Mouse (Mus musculus) C2C12 (cell line): Measurements from ENCODE around the gene Smim24. TPM values are rescaled to one million over a fixed set of nuclear protein-coding genes. Genes with fewer than 3 reads are reported as not detected.

Experiments
- H3K27me3 ChIP-seq: one replicate; pipeline ENCODE4 v1.6.1; 2011; ENCODE audit not compliant: control insufficient read depth, insufficient read depth, insufficient read length
- H3K36me3 ChIP-seq: one replicate; pipeline ENCODE4 v1.6.1; 2011; ENCODE audit not compliant: control insufficient read depth, insufficient read depth
- H3K4me3 ChIP-seq: one replicate; pipeline ENCODE4 v1.5.1; 2011; ENCODE audit warnings: mild to moderate bottlenecking, control low read depth; ENCODE audit not compliant: poor library complexity, insufficient read depth, severe bottlenecking
- H3K79me2 ChIP-seq: one replicate; pipeline ENCODE4 v1.6.1; 2011; ENCODE audit not compliant: control insufficient read depth, insufficient read depth
- H3K79me3 ChIP-seq: one replicate; pipeline ENCODE4 v1.6.1; 2011; ENCODE audit warnings: low read depth, control low read depth
- H3ac ChIP-seq: one replicate; pipeline ENCODE3; 2011; ENCODE audit warnings: low read depth; ENCODE audit not compliant: control insufficient read depth, insufficient read length
- CEBPB ChIP-seq: IDR thresholded peaks from one replicate; pipeline ENCODE4 v1.6.1; 2011; ENCODE audit warnings: low read depth, mild to moderate bottlenecking, control low read depth, moderate library complexity
- CTCF ChIP-seq: IDR thresholded peaks from one replicate; pipeline ENCODE4 v1.5.1; 2011; ENCODE audit not compliant: control insufficient read depth, insufficient read depth, insufficient read length
- FOSL1 ChIP-seq: IDR thresholded peaks from one replicate; pipeline ENCODE4 v1.8.0; 2011; ENCODE audit warnings: mild to moderate bottlenecking, low read length; ENCODE audit not compliant: poor library complexity, insufficient read depth, severe bottlenecking
- MAX ChIP-seq: IDR thresholded peaks from one replicate; pipeline ENCODE4 v1.6.1; 2011; ENCODE audit warnings: mild to moderate bottlenecking, control low read depth
- MYOD1 ChIP-seq: IDR thresholded peaks from one replicate; pipeline ENCODE4 v1.6.1; 2011; ENCODE audit warnings: low read depth; ENCODE audit not compliant: control insufficient read depth, insufficient read length
- MYOG ChIP-seq: IDR thresholded peaks from one replicate; pipeline ENCODE4 v1.6.1; 2011; ENCODE audit not compliant: control insufficient read depth, insufficient read length; ENCODE audit errors: extremely low read depth
- USF1 ChIP-seq: IDR thresholded peaks from one replicate; pipeline ENCODE4 v1.6.1; 2011; ENCODE audit warnings: low read depth, mild to moderate bottlenecking, control low read depth, moderate library complexity
- polyA plus RNA-seq: library from polyadenylated mRNA; unstranded; fragments of >200 nt; fragmentation: generic; extraction: Trizol; gene quantifications from one replicate; pipeline ENCODE4 v1.2.1, GENCODE M21; 2012; ENCODE audit warnings: missing spikeins

Smim24 gene
- polyA plus RNA-seq, 1 experiment, result 0.32 TPM

- Histone ChIP-seq H3K79me3 (no peaks in the 10 kb centered on the region), H3K4me3 (no peak overlapping the region), H3ac (no peak overlapping the region), H3K27me3 (no peaks in the 10 kb centered on the region), H3K36me3 (peaks cover 32% of the 10 kb centered on the region), H3K79me2 (no peaks in the 10 kb centered on the region)
- TF ChIP-seq USF1, result no peak
These were observed 29.2 kb upstream of the Smim24 start for GRCm38 (mm10) chr10:81363436-81364346.

GRCm38 (mm10) chr10:81364666-81365065 lies 28.2 kb upstream of the Smim24 start:
- Histone ChIP-seq H3ac (no peak overlapping the region), H3K4me3 (no peak overlapping the region), H3K79me2 (no peaks in the 10 kb centered on the region), H3K79me3 (no peaks in the 10 kb centered on the region), H3K36me3 (peaks cover 42% of the 10 kb centered on the region), H3K27me3 (no peaks in the 10 kb centered on the region)
- TF ChIP-seq MAX, result no peak
- TF ChIP-seq CTCF, result no peak
- TF ChIP-seq CEBPB, result no peak
- no peak for TF ChIP-seq FOSL1
- no peak for TF ChIP-seq USF1
- TF ChIP-seq MYOG, result no peak
- no peak for TF ChIP-seq MYOD1

GRCm38 (mm10) chr10:81365073-81365472 lies 27.8 kb upstream of the Smim24 start:
- TF ChIP-seq CEBPB (no peak), CTCF (no peak), FOSL1 (no peak), MYOG (no peak)
- no peak overlapping the region for H3ac ChIP-seq
- no peaks in the 10 kb centered on the region for H3K27me3 ChIP-seq
- no peaks in the 10 kb centered on the region for H3K79me3 ChIP-seq
- H3K36me3 ChIP-seq, result peaks cover 46% of the 10 kb centered on the region
- H3K79me2 ChIP-seq, result no peaks in the 10 kb centered on the region
- H3K4me3 ChIP-seq, result no peak overlapping the region

- Histone ChIP-seq H3K79me3 (no peaks in the 10 kb centered on the region), H3ac (no peak within 1 kb of the TSS), H3K27me3 (no peaks in the 10 kb centered on the region), H3K36me3 (peaks cover 50% of the 10 kb centered on the region), H3K4me3 (no peak within 1 kb of the TSS), H3K79me2 (no peaks in the 10 kb centered on the region)
- TF ChIP-seq MAX, result no peak
- no peak for TF ChIP-seq FOSL1
- TF ChIP-seq MYOG, result no peak
- TF ChIP-seq USF1, result no peak
- TF ChIP-seq MYOD1, result no peak
- TF ChIP-seq CTCF, result no peak
- no peak for TF ChIP-seq CEBPB
These were observed 27.0 kb upstream of the Smim24 start, which contains the start of gene 4930404N11Rik for GRCm38 (mm10) chr10:81365672-81366476. Gene 4930404N11Rik, minus strand, starts transcription at chr10:81365816.

GRCm38 (mm10) chr10:81366477-81367206 lies 26.2 kb upstream of the Smim24 start:
- no peak overlapping the region for H3K4me3 ChIP-seq
- TF ChIP-seq USF1 (no peak), CTCF (no peak), MYOD1 (no peak), MAX (no peak), CEBPB (no peak), MYOG (no peak), FOSL1 (no peak)
- no peak overlapping the region for H3ac ChIP-seq
- H3K36me3 ChIP-seq, result peaks cover 50% of the 10 kb centered on the region
- H3K27me3 ChIP-seq, result no peaks in the 10 kb centered on the region
- H3K79me3 ChIP-seq, result no peaks in the 10 kb centered on the region
- H3K79me2 ChIP-seq, result peaks cover 5% of the 10 kb centered on the region

GRCm38 (mm10) chr10:81367207-81367495 lies 25.7 kb upstream of the Smim24 start:
- H3K27me3 ChIP-seq, result no peaks in the 10 kb centered on the region
- peaks cover 10% of the 10 kb centered on the region for H3K79me2 ChIP-seq
- H3K4me3 ChIP-seq, result no peak overlapping the region
- H3ac ChIP-seq, result no peak overlapping the region
- TF ChIP-seq USF1 (no peak), CEBPB (no peak), MYOG (no peak), FOSL1 (no peak), MYOD1 (no peak), MAX (no peak), CTCF (no peak)
- peaks cover 2% of the 10 kb centered on the region for H3K79me3 ChIP-seq
- peaks cover 52% of the 10 kb centered on the region for H3K36me3 ChIP-seq
